Mouse (Mus musculus) CH12F3 (cell line): ENCODE data around the gene Atf2.

Source experiments
- in situ Hi-C: fragments of 300-500 bp; cut with MboI; formaldehyde crosslinking; loops from 2 replicates; pipeline ENCODE4 v1.14.3; 2020; ENCODE audit warnings: low sequenced_read_pairs

Atf2 gene

DNA sequence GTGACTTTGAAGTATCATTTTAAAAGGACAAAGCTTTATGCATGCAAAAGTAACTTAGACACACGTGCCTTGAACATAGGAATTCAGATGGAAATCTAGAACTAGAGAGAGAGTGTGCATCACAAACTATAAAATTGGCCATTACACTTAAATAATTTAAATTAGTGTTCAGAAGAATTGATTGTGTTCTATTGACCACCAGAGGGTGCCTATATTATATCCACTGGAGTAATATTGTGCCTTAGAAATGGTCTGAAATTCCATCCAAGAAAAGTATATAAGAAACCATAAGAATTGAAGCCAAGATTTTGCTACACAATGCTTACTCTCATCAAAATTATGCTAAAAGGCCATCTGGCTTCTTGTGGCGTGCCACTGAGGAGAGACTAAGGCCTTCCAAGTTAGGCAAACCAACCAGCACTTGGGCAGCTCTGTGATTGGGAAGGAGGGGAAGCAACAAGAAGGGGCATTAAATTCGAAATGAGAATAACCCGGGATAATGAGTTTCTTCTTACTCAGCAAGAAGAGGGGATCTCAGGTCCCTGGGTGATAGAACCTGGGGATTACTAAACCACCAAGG, 113.3 kb downstream of the Atf2 start:
- in situ Hi-C loops = no loop called here

DNA sequence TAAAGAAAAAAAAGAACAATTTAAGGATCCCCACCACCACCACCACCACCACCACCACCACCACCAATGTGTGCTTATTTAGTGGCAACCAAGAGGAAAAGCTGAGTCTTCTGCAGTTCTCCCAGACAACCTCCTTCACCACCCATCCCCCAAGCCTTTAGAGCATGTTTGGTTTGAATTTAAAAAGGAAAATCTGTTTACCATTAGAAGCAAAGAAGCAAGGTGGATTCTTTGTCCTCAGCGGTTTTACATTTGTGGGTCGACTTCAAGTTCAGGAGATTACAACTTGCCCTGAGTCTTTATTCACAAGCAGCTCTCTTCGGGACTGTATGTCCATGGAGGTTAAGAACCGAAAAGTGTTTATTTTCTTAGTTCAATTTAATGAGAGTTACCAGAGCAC, 115.5 kb downstream of the Atf2 start:
- in situ Hi-C loops = no loop called here

DNA sequence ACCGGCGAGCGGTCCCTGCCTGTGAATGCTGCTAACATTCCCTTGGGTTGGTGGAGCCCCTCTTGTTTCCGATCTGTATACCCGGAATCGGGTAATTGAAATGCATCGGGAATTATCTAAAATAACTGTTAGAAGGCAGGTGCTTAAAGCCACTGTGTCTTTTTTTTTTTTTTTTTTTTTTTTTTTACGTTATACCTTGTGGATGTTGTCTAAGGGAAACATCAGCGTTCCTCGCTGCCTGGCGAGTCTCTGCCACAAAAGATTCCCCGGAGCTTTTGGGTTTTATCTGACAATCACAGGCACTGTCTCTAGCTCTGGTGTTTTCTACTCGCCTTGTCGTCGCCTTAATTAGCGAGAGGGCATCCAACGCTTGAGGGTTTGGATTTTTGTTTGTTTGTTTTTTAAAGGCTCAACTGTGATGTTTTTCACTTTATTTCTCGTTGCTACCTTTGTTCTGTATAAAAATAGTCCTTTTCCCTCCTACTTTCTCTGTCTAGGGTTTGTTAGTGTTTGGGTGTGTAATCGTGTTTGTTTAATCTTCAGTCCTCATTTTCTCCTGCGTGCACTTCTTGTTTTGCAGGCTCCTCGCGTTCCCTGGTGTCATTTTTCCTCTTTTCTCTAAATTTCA, 116.6 kb downstream of the Atf2 start:
- in situ Hi-C loops = no loop called here

DNA sequence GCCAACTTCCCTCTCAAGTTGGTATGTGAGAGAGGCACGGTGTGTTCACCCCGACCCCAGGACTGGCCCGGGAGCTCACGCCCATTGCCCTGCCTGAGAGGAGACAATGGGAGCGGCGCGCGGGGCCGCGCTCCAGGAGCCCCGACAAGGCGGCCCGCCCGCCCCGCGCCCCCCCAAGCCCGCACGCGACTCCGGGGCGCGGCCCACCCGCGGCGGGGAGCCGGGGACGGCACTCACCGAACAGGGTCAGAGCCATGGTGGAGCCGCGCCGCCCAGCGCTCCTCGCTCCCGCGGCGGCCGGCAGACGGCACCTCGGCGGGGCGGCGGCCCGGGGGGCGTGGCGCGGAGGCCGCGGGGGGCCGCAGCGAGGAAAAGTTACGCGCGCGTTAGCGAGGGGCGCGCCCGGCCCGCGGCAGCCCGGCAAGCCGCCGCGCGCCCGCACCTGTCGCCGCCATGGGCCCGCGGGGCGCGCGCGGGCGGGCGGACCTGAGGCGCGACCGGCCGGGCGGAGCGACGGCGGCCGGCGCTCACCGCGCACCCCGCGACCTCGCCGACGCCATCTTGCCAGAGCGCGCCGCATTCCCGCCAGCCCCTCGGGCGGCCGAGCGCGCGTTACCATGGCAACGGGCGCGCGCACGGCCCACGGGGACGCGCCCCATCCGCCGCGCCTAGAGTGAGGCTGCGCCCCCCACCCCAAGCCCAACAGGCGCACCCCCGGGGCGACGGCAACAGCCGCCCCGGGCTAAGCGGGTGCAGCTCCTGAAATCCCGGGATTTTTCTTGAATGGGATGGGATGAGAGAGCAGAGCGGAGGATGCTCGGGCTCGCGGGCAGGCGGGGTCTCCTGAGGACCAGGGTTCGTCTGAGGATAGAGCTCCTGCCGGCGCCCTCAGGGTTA, 117.4 kb downstream of the Atf2 start, which contains the start of gene Chn1:
Gene Chn1, minus strand, starts transcription at position 561 of the 897 bp plus-strand sequence.
- in situ Hi-C loops = no loop called here

DNA sequence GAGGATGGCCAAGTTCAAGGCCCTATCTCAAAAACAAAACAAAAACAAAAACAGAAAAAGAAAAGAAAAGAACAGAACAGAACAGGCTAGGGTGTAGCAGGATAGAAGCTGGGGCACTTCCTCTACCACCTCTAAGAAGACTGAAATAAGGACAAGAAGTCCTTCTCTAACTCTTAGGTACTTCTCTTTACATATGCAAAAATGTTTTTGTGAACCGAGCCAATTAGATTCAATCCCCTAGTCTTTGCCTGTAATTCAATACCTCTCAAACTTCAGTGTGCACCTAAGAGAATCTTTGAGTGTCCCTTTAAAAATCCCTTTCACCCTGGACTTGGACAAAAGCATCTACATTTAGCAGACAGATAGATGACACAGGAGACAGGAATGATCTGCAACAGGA, 119.5 kb downstream of the Atf2 start:
- in situ Hi-C loops = no loop called here

DNA sequence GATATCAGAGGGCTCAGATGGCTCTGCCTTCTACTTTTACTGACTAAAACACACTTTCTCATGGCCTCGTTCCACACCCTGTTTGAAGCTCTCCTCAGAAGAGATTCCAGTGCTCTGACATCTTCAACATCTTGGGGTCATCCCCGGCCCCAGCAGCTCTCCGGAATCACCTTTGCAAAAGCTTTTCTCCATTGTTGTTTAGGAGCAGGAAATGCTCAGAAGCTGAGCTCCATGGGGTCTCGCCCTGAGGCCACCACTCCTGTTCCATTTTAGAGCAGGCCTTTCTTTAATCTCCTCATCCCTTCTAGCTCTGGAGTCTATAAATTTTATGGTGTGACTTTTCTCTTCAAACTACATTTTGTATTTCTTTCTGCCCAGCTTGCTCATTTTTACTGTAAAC, 123.8 kb downstream of the Atf2 start:
- in situ Hi-C loops = no loop called here
